Mouse (Mus musculus) layer of hippocampus, postnatal 25 days (tissue): ENCODE data around the gene Cadm2. TPM values are rescaled to one million over a fixed set of nuclear protein-coding genes. Genes with fewer than 3 reads are reported as not detected.
A peak's percentile ranks its signal among the peaks of the same experiment; 100 is the strongest.

ENCODE experiments used
- DNase-seq, 2 experiments: peaks; one replicate each; pipeline ENCODE4 v3.0.0; 2022; ENCODE audit warnings: mixed read lengths in 2 of 2, low spot score in 1 of 2; ENCODE audit errors: extremely low spot score in 1 of 2
- total RNA-seq, 2 experiments: library from RNA; stranded (reverse); gene quantifications; 2 replicates each; pipeline ENCODE4 v1.2.3; 2021

Gene Cadm2
- total RNA-seq, 2 experiments from 2014 or later: 228 to 239 TPM

DNA sequence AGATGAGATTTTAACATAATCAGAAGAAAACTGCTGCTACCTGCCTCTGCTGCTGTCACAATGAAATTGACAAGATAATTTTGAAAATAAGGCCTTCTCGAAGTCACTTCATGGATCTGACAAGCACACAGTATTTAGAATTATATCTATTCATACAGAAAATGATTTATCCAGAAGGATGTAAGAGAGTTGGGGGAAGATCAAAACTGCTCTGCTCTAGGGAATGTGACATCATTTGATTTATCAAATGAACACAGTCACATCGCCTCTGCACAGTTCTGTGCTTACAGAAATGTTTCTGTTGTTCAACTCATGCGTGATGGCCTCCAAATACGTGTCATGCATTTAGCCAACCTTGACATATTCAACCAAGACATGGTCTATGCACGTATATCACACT, 437.8 kb downstream of the Cadm2 start:
- no peak for DNase-seq

DNA sequence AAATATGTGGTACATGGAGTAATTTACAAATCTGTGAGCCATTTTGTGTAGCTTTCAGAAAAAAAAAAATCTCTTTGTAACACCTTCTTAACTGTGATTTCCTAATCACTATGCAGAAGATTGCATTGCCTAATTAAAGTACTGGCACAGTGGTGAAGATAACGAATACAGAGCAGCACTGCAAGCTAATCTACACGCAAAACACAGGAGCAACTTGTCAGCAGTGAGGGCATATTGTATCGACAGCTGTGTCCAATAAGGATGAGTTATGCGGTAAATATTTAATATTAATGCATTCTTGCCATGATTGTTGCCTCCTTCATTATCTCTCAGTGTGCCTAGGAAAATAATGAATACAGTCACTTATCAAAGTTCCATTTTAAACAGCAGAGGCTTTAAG, 445.3 kb downstream of the Cadm2 start:
- DNase-seq: no peak

GRCm38 (mm10) chr16:67162211-67162790, 458.4 kb downstream of the Cadm2 start:
- DNase-seq: no peak

DNA sequence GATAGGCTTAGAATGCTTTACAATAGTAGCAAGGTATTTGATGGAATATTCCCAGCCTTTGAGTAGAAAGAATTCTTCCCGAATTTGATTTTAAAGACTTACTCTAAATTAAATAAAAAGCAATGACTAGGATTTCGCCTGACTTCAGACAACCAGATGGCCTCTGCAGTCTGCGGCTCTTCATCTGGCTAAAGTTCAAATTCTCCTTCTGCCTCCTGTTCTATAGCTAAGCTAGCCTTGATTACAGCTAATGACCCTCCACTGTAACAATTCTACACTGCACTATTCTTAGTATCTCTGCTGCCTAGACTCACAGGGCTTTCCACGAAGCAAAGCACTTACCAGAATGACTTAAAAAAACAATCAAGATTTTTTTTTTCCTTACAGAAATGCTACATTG, 495.9 kb downstream of the Cadm2 start:
- no peak for DNase-seq

- no peak for DNase-seq
Measured at GRCm38 (mm10) chr16:67122532-67122931, 498.2 kb downstream of the Cadm2 start.

DNA sequence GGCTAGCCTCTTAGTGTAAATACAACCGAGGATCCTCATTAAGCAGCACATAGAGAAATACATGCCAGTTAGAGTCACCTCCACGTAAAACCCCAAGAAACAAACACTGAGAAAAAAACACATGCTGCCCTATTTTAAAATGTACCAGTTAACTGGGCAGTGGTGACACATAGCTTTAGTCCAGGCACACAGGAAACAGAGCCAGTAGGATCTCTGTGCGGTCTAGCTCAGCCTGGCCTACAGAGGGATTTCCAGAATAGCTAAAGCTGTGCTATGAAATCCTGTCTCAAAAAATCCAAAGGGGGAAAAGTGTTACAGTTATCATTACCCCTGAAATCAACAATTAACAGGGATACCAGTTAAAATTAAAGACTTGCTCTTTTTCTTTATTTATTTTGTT, 498.9 kb downstream of the Cadm2 start:
- DNase-seq: no peak

DNA sequence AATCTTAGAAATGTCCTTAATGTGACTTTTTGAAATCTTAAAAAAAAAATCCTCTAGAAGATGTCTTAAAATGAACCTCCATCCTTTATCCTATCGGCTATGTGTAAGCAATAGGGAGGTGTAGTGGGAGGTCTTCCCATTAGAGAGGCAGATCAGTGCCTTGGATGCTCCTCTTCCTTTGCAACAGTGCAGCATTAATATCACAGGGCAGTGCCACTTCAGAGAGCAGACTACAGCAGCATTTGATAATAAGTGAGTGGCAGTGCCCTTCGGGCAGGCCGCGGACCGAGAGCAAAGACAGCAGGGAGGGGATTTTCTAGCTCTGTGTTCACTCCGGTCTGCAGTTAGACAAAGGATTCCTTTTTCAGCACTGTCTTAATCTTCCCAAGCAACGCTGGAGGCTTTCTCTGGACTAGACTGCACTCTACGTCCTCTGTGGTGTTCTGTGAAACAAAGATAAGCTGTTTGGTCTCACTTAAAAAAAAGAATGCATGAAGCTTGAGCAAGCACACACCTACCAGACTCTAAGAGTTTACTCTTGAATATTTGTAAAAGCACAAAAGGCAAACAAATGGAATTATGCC, 514.1 kb downstream of the Cadm2 start:
- no peak for DNase-seq

- no peak for DNase-seq
Measured at GRCm38 (mm10) chr16:67096706-67097105, 524.0 kb downstream of the Cadm2 start.

DNA sequence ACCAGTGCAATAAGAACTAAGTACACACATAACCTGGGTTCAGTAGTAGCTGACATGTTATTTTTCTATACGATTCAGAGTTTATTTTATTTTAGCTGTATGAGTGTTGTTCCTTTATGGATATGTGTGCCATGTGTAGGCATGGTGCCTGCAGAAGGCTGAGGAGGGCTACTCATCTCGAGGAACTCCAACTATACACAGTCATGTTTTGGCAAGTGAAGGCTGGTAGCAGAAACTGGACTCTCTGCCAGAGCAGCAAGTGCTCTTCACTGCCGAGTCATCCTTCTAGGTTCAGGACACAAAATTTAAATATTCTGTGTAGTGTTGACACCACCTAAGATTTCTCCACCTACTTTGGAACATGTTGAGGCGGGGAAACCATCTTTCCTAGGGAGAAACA, 524.8 kb downstream of the Cadm2 start:
- DNase-seq: no peak

GRCm38 (mm10) chr16:67089747-67090146, 531.0 kb downstream of the Cadm2 start:
- DNase-seq: peak in 1 of 2 experiments; percentile 33

DNA sequence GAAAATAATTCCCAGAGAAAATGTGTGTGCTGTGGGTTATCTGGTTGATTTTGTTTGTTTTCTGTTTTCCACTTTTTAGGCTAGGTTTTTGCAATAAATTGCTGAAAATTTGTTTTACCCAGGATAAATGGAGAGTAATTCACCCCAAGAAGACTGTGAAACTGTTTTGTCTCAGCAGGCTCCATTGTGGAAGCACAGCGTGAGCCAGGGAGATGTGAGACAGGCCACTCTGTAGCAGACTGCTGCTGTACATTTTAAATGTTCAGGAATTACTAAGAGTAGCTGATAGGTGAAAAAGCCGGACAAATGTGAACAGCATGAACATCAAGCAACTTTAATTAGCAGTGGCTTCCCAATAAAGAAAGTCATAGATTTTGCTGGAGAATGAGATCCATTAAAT, 541.4 kb downstream of the Cadm2 start:
- DNase-seq: no peak

DNA sequence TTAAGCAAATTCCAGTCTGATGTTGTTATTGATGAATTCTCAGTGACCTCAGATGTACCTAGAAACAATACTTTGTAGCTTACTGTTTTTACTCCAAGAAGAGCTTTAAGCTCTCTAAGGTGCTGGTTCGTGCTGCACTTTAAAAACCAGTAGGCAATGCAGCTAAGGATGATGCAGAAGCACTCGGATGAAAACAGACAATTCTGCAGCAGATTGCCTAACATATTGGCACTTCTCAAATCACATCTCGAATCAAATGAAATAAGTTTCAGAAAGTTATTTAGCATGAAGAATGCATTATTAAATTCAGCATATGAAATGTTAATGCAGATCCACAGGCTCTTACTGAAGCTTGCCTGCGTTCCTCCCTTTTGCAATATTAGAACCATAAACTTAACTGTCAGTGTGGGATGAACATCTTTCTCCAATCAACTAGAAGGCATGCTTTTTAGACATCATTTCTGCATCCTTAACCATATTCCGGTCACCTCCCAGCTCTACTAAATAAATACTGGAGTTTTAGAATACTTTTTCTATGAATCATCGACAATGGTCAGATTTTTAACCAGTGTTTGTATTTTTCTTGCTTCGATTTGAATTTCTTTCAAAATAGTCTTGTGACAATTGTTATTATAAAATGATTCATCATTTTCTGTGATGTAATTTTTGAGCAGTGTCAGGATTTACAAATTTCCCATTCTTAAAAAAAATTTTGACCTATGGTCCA, 544.4 kb downstream of the Cadm2 start:
- no peak for DNase-seq

DNA sequence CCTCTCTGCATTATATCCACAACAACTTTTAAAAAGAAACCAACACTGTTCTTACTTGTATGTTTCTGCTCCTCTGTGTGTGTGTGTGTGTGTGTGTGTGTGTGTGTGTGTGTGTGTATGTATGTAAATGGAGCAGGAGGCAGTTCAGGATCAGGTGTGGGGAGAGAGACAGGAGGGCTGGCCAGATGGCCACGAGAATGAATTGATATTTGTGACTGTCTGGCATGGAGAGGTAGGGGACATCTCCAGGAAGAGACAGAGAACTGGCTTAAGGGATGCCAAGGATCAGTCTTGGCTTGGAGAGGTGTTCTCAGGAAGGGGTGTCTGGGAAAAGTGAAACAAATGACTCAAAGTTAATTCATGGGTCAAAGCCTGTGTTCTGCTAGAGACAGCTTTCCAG, 552.2 kb downstream of the Cadm2 start:
- no peak for DNase-seq

- no peak for DNase-seq
Measured at GRCm38 (mm10) chr16:67030918-67031317, 589.8 kb downstream of the Cadm2 start.

GRCm38 (mm10) chr16:67019856-67020255, 600.9 kb downstream of the Cadm2 start:
- DNase-seq: no peak

DNA sequence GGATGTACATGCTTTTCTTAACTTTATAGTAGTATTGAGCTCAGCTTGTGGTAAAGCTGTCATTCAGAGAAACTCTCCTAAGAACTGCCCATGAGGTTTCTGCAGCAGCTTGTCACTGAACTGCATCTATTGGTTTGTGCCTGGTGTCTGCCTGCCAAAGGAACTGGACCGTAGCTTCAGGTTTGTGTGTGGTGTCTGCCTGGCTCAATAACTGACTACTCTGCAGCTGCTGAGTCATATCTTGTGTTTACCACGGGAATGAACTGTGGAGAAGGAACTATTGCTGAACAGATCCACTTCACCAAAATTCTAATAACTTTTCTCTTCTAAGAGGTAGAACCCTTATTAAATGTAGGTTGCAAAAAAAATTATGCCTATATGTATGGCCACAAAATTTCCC, 603.0 kb downstream of the Cadm2 start:
- DNase-seq: no peak

GRCm38 (mm10) chr16:67003161-67003560, 617.5 kb downstream of the Cadm2 start:
- DNase-seq: no peak

DNA sequence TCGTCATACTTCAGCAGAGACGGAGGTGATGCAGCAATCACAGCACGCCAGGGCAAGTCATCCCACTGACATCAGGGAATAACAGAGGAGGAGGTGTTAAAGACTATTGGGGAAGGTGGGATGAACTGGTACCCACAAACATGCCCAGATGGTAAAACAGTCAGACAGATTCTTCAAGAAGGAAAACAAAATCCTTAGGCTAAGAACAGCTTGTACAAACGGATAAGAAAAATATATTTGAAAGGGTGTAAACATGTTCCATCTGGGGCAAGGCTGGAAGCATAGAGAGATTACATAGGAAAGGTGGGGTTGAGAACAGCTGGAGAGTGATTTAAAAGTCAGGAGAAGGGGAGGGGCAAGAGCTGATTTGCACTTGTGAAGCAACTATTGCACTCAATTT, 619.0 kb downstream of the Cadm2 start:
- no peak for DNase-seq

DNA sequence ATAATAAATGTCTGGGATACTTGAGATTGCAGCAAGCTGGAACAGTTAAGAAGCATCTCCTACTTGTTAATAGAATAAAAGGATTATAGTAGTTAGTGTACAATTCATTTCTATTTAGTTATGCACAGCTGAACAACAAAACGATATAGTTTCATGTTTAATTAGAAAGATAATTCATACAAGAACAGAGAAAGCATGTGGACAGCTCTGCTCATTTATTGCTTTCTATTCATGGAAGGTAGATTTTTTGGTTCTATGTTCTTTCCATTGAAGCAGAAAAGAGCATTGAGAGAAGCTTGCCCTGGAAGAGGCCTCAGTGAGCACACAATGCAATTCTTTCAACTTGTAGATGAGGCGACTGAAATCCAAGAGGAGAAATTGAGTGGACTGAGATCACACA, 623.2 kb downstream of the Cadm2 start:
- no peak for DNase-seq

DNA sequence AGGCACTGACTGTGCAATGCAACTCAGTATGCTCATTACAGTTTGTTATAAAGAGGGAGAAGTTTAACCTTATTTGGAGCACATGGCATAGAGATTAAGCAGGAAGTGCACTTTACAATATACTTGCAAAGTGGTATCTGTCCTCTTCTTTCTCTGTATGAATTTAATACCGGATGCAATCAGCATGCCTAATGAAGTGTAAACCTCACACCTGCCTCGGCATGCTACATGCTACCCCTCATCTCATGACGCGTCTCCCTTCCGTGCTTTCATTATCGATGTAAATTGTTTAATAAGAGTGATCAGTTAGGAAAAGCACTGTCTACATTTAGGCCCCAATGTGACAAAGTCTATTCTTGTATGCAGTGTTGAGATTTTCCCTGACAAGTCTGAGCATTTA, 633.0 kb downstream of the Cadm2 start:
- no peak for DNase-seq

DNA sequence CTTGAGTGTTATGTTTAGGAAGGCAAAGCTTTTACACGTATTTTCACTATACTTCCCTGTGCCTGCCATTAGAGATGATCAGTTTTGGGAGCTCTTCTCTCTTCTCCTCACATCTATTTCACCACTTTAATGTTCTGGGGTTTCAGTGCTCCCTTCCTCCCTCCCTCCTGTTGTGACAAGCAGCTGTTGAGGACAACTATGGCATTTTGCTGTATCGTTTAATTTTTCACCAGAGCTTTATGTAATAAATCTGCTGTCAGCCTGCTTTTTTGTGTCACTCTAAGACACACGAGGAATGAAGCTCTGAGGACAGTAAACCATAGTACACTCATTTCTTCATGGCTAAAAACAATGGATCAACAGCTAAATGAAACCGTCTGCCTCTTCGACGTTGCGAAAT, 633.8 kb downstream of the Cadm2 start:
- DNase-seq: no peak

DNA sequence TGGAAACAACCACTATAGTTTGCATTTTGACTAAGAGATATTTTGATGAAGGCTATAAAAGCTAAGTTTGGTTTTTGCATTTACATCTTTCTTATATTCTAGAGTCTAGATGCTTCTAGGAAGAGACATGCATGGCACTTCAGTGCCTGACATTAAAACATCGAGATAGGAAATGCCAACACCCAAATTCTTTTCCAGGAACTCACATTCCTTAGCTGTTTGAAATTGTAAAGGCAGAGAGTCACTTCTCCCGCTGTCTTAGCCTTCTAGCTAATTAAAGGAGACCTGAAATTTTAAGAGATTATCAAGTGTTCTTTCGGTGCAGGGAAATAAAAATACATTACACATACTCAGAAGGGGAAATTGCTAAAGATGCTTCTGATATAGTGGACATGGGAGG, 649.8 kb downstream of the Cadm2 start:
- DNase-seq: no peak
